Mouse (Mus musculus): ENCODE measurements at regions not wholly inside any gene's neighbourhood (a gene's known extent, or its start where the extent isn't known, plus 50 kb on each side); places are given as distances from the start of the nearest gene placed in this dataset.

DNA sequence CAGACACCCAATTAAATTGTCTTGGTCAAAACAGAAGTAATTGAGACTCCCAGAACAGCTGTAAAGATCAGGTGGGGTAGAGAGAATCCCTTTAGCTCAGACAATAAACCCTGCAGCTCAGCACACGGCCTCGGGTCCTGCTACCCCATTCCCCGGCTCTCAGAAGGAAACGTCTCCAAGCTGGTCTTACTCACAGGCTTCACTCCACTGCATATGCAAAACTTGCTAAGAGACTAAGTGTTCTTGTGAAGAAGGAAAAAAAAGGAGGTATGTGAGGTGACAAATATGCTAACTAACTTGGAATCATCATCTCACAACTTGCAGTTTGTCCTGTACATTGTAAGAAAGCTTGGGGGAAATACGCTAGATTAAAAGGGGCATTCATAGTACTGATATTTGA is 79.6 kb upstream of the Ipo5 start:
- no peak for TF ChIP-seq HCFC1 (IDR thresholded peaks at IDR 0.05; ENCODE audit: borderline replicate concordance, insufficient read depth, low read length)
- no peak for TF ChIP-seq ZNF384 (IDR thresholded peaks at IDR 0.05; ENCODE audit: low read depth, low read length)
- no peak for TF ChIP-seq CHD2 (IDR thresholded peaks at IDR 0.05; ENCODE audit: low read depth, low read length)
